Mouse (Mus musculus): ENCODE data around the gene Prap1. TPM values are rescaled to one million over a fixed set of nuclear protein-coding genes. Genes with fewer than 3 reads are reported as not detected.

The Prap1 gene
- not detected for polyA plus RNA-seq (2014; fragmentation: Illumina TruSeq; extraction: RNeasy Lipid Tissue Mini Kit (QIAGEN cat#74804))

DNA sequence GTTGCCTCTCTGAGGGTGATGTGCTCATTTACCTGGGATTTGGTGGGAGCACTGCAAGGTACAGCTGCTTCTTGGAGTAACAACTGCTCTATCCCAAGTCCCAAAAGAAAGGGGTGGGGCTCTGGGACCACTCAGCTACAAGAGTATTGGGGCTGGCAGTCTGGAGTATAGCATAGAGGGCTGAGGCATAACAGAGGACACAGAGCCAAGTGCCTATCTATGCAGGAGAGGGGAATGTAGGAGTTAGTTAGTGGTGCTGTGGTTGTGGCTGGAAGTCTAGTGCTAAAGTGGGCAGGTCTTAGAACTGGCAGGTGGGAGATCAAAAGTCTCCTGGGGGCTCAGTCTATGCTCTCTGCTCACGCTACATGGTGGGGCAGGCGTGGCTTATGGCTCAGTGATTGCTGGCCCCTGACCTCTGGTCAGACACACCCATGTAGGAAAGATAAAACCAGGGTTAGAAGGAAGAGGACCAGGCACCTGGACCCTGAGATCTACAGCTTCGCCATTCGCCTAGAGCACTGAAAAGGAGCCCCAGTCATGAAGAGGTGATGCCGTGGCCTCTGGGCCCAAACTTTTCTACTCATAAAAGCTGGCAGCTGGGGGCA, at the start of gene Prap1:
Gene Prap1, plus strand, starts transcription at position 472 of the 605 bp plus-strand sequence.

DNA sequence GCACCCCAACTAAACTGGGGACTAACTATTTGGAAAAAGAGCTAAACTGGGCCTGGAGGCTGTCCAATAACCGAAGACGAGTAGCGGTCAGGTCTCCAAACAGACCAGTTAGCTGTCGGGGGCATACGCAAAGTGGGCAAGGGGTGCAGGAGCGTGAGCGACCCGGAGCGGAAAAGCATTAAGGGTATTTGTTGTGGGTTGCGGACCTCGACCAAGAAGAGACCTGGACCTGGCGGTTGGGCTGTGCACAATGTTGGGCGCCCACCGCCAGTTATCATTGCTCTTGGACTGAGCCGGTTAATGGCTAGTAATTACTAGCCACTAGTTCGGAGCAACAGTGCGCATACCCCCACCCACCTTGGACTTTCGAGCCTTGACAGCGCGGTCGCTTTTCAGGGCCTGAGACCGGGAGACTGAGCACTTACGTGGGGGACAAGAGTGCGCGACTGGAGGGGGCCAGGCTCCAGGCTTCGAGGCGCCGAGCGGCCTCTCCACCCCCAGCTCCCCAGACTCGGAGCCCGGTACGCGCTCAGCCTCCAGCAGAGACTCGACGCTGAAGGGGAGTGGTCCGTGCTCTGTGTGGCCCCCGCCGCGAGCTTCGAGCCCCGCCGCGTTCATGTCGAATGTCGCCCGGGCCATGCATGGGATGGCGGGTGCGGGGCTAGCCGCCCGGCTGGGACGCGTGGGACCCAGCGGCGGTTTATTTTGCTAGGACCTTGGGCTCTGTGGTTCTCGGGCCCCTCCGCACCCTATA, 44.7 kb upstream of the Prap1 start, which contains the start of gene Msx3:
Gene Msx3, minus strand, starts transcription at position 729 of the 754 bp plus-strand sequence.

DNA sequence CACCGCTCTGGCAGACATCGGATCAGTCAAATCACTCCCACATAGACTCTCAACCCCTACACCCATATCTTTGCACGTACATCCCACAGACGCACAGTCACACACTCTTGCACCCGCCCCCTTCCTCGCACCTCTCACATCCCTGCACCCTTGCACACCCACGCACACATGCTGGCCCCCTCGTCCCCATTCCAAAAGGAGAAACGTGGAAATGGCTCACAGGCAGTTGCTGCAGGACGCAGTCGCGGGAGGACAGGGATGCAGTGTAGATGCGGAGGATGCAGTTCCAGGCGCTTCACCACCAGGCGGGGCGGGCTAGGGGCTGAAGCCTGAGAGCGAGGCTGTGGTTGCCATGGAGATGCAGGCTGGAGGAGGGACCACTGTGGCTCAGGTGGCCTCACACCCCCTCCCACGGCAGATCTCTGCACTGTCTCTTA, 10.9 kb upstream of the Prap1 start, which contains the start of gene Caly:
Gene Caly, minus strand, starts transcription at position 307 of the 437 bp plus-strand sequence.

GRCm38 (mm10) chr7:140101993-140102860, 9.0 kb downstream of the Prap1 start, which contains the start of gene Fuom:
Gene Fuom (minus strand): TSS chr7:140102441.

GRCm38 (mm10) chr7:140115583-140116328, 22.6 kb downstream of the Prap1 start, which contains the start of gene Paox:
Gene Paox (plus strand): TSS chr7:140115799.

GRCm38 (mm10) chr7:140116329-140117054, 23.3 kb downstream of the Prap1 start, which contains the start of gene Echs1:
Gene Echs1 (minus strand): TSS chr7:140116476.

DNA sequence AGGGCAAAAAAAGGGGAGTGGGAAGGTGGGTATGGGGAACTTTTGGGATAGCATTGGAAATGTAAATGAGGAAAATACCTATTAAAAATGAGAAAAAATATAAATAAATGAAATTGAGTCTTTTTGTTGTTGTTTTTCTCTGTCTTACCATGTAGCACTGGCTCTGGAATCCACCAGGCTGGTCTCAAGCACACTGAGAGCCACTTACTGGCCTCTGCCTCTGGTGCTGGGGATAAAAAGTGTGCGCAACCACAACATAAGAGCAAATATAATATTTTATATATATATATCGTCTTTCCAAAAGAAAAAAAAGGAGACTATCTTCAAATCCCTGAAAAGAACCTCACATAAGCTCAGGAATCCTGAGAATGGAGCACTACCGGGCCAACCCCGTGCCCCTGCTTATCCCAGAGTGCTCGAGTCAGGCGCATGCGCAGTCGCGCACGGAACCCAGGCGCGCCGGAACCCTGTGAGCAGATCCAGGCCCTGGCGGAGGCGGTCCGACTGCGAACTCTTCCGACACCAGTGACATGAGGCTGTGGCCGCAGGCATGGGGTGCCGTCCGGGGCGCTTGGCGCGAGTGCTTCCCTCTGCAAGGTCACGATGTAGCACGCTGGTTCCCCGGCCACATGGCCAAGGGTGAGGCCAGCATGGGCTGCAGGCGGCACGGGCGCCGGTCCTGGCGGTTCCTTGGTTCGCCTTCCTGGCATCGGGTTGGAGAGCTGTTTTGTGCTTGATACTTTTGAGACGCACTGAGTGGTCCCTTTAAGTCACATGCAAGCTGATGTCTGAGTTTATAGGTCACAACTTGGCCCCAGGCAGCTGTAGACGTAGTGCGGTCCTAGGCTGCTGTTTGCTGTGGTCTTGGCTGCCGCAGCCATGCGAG, 44.2 kb downstream of the Prap1 start, which contains the start of gene Mtg1:
Gene Mtg1, plus strand, starts transcription at position 430 of the 886 bp plus-strand sequence.

Other genes starting within 250 kb of the Prap1 start
- gene Kndc1, start 198.7 kb upstream of the Prap1 start, polyA plus RNA-seq (2014; fragmentation: Illumina TruSeq; extraction: RNeasy Lipid Tissue Mini Kit (QIAGEN cat#74804)) = 0.23 TPM
- not detected for gene Utf1, start 149.6 kb upstream of the Prap1 start, polyA plus RNA-seq (2014; fragmentation: Illumina TruSeq; extraction: RNeasy Lipid Tissue Mini Kit (QIAGEN cat#74804))
- gene 6430531B16Rik, start 114.6 kb upstream of the Prap1 start, polyA plus RNA-seq (2014; fragmentation: Illumina TruSeq; extraction: RNeasy Lipid Tissue Mini Kit (QIAGEN cat#74804)) = not detected
- 0.54 TPM for gene Adam8, start 100.8 kb upstream of the Prap1 start, polyA plus RNA-seq (2014; fragmentation: Illumina TruSeq; extraction: RNeasy Lipid Tissue Mini Kit (QIAGEN cat#74804))
- gene Zfp511, start 57.0 kb upstream of the Prap1 start, polyA plus RNA-seq (2014; fragmentation: Illumina TruSeq; extraction: RNeasy Lipid Tissue Mini Kit (QIAGEN cat#74804)) = 7.2 TPM
- 38.6 TPM for gene Tubgcp2, start 56.7 kb upstream of the Prap1 start, polyA plus RNA-seq (2014; fragmentation: Illumina TruSeq; extraction: RNeasy Lipid Tissue Mini Kit (QIAGEN cat#74804))
- gene Msx3, start 44.3 kb upstream of the Prap1 start, polyA plus RNA-seq (2014; fragmentation: Illumina TruSeq; extraction: RNeasy Lipid Tissue Mini Kit (QIAGEN cat#74804)) = 0.60 TPM
- gene Caly, start 10.8 kb upstream of the Prap1 start, polyA plus RNA-seq (2014; fragmentation: Illumina TruSeq; extraction: RNeasy Lipid Tissue Mini Kit (QIAGEN cat#74804)) = not detected
- 20.8 TPM for gene Fuom, start 9.0 kb downstream of the Prap1 start, polyA plus RNA-seq (2014; fragmentation: Illumina TruSeq; extraction: RNeasy Lipid Tissue Mini Kit (QIAGEN cat#74804))
- 5.7 TPM for gene Paox, start 22.4 kb downstream of the Prap1 start, polyA plus RNA-seq (2014; fragmentation: Illumina TruSeq; extraction: RNeasy Lipid Tissue Mini Kit (QIAGEN cat#74804))
- gene Echs1, start 23.1 kb downstream of the Prap1 start, polyA plus RNA-seq (2014; fragmentation: Illumina TruSeq; extraction: RNeasy Lipid Tissue Mini Kit (QIAGEN cat#74804)) = 99.4 TPM
- gene Mtg1, start 44.2 kb downstream of the Prap1 start, polyA plus RNA-seq (2014; fragmentation: Illumina TruSeq; extraction: RNeasy Lipid Tissue Mini Kit (QIAGEN cat#74804)) = 3.0 TPM
- 2.9 TPM for gene Sprn, start 61.5 kb downstream of the Prap1 start, polyA plus RNA-seq (2014; fragmentation: Illumina TruSeq; extraction: RNeasy Lipid Tissue Mini Kit (QIAGEN cat#74804))
- gene Olfr522, start 71.4 kb downstream of the Prap1 start, polyA plus RNA-seq (2014; fragmentation: Illumina TruSeq; extraction: RNeasy Lipid Tissue Mini Kit (QIAGEN cat#74804)) = not detected
- not detected for gene Olfr523, start 79.8 kb downstream of the Prap1 start, polyA plus RNA-seq (2014; fragmentation: Illumina TruSeq; extraction: RNeasy Lipid Tissue Mini Kit (QIAGEN cat#74804))
- not detected for gene Olfr524, start 112.6 kb downstream of the Prap1 start, polyA plus RNA-seq (2014; fragmentation: Illumina TruSeq; extraction: RNeasy Lipid Tissue Mini Kit (QIAGEN cat#74804))
- not detected for gene Cd163l1, start 124.9 kb downstream of the Prap1 start, polyA plus RNA-seq (2014; fragmentation: Illumina TruSeq; extraction: RNeasy Lipid Tissue Mini Kit (QIAGEN cat#74804))
- gene 5830411N06Rik, start 153.9 kb downstream of the Prap1 start, polyA plus RNA-seq (2014; fragmentation: Illumina TruSeq; extraction: RNeasy Lipid Tissue Mini Kit (QIAGEN cat#74804)) = not detected
- gene Olfr525, start 227.5 kb downstream of the Prap1 start, polyA plus RNA-seq (2014; fragmentation: Illumina TruSeq; extraction: RNeasy Lipid Tissue Mini Kit (QIAGEN cat#74804)) = not detected
- gene Olfr527, start 240.6 kb downstream of the Prap1 start, polyA plus RNA-seq (2014; fragmentation: Illumina TruSeq; extraction: RNeasy Lipid Tissue Mini Kit (QIAGEN cat#74804)) = not detected